Mouse (Mus musculus) cerebellum, adult 2 months (tissue): ENCODE measurements at regions not wholly inside any gene's neighbourhood (a gene's known extent, or its start where the extent isn't known, plus 50 kb on each side); places are given as distances from the start of the nearest gene placed in this dataset.

Experiments
- DNase-seq, 2 experiments: peaks; one replicate each; pipeline ENCODE4 v3.0.0; 2021
- H3K27ac ChIP-seq: fragments of 200-500 bp; 2 replicates; pipeline ENCODE4 v1.5.1; 2012; ENCODE audit warnings: low read length, control low read depth, inconsistent platforms; ENCODE audit not compliant: insufficient read depth
- H3K27me3 ChIP-seq: fragments of 200-500 bp; 2 replicates; pipeline ENCODE4 v1.6.1; 2012; ENCODE audit warnings: inconsistent platforms, mild to moderate bottlenecking, low read length, moderate library complexity; ENCODE audit not compliant: control insufficient read depth, insufficient read depth
- H3K4me1 ChIP-seq: fragments of 200-500 bp; 2 replicates; pipeline ENCODE4 v1.6.1; 2011; ENCODE audit warnings: low read length; ENCODE audit not compliant: control insufficient read depth, insufficient read depth
- H3K4me3 ChIP-seq: fragments of 200-500 bp; replicated peaks from 2 replicates; pipeline ENCODE3; 2011; ENCODE audit warnings: mild to moderate bottlenecking, low read depth, low read length, control low read depth; ENCODE audit not compliant: insufficient read depth
- CTCF ChIP-seq: fragments of 200-500 bp; IDR thresholded peaks from 2 replicates; pipeline ENCODE4 v1.5.1; 2011; ENCODE audit warnings: low read depth, mild to moderate bottlenecking, control low read depth, low read length, moderate library complexity, borderline replicate concordance; ENCODE audit not compliant: insufficient read depth
- POLR2A ChIP-seq: fragments of 200-500 bp; IDR thresholded peaks from 2 replicates; pipeline ENCODE4 v1.6.1; 2011; ENCODE audit warnings: low read length, control low read depth, borderline replicate concordance; ENCODE audit not compliant: insufficient read depth
- WGBS: fragments of 180-500 bp; shearing (Covaris S2); methylation state at CpG from one replicate; pipeline ENCODE4 v1.1.7; 2018; 5-methylcytosine and 5-hydroxymethylcytosine counted together

DNA sequence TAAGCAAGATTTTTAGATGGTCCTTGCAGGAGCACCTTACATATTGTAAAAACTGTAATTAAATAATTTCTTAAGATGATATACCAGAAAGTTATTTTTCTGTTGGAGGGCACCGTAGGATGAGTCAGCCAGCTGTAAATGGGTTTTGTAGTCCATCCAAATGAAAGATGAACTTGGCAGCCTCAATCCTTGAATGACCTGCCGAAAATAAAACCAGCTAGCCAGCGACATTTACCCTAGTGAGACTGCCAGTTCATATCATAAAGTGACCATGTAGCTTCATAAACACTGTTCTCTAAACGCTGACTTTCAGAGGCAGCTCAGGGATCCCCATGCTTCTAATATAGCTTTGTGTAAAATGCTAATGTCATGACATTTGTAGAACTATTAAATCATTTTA is 127.8 kb downstream of the Cavin4 start:
- DNase-seq, result no peak
- WGBS, result 36% methylated on average over 4 of the region's 4 CpGs
- Histone ChIP-seq H3K27ac (no peak overlapping the region), H3K27me3 (no peaks in the 10 kb centered on the region), H3K4me3 (no peak overlapping the region), H3K4me1 (no peaks in the 10 kb centered on the region)
- TF ChIP-seq POLR2A (no peak), CTCF (no peak)

- H3K27me3 ChIP-seq, result no peaks in the 10 kb centered on the region; the same call in 1 of the 2 replicates
- WGBS, result 31% methylated on average over 3 of the region's 3 CpGs
- TF ChIP-seq CTCF, result no peak
- no peak for TF ChIP-seq POLR2A
- DNase-seq, result peak; percentile 8 to 41
- H3K4me1 ChIP-seq, result no peaks in the 10 kb centered on the region
- no peak overlapping the region for H3K27ac ChIP-seq
- no peak overlapping the region for H3K4me3 ChIP-seq
Measured at GRCm38 (mm10) chr4:48803777-48804176, 140.5 kb downstream of the Cavin4 start.

DNA sequence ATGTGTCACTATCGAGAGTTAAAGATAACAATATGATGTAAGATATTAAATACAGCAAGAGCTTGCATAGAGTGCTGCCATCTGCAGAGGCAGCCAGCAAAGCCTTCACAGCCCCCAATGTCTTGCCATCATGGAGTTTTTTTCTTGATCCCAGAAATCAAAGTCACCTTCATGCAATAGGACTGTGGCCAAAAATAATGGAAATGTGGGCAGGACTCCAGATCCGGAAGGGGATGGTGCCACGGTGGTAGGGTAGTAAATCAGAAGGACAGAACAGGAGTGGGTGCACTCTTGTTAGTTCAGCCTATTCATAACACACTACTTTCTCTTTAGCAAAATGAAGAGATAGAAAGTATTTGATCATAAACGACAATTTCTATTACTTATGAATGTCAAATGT is 145.3 kb downstream of the Cavin4 start:
- WGBS, result 82% methylated on average over 4 of the region's 4 CpGs
- H3K4me3 ChIP-seq, result no peak overlapping the region

DNA sequence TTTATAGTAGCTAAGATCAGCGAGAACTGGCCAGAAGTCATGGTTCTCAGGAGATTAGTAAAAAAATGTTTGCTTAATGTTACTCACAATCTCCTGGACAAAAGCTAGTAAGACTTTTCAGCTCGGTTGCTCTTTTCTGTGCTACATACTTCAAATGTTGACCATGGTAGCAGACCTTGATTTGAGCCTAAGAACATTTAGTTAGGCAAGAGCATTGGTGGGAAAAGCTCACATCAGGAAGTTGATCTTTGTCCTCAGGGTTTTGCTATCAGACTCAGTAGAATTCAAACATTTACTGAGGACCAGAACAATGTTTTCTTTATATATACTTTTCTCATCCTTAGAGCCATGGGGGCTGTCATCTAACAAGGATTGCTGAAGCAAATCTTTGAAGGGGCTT is 170.4 kb downstream of the Cavin4 start:
- Histone ChIP-seq H3K4me1 (no peaks in the 10 kb centered on the region), H3K27me3 (no peaks in the 10 kb centered on the region), H3K27ac (no peak overlapping the region), H3K4me3 (no peak overlapping the region)
- DNase-seq, result no peak
- 90% methylated on average over 2 of the region's 2 CpGs for WGBS
- no peak for TF ChIP-seq POLR2A
- no peak for TF ChIP-seq CTCF

More for the DNA sequence above, 145.3 kb downstream of the Cavin4 start:
- TF ChIP-seq CTCF (no peak), POLR2A (no peak)
- Histone ChIP-seq H3K27me3 (no peaks in the 10 kb centered on the region; the same call in 1 of the 2 replicates), H3K4me1 (no peaks in the 10 kb centered on the region), H3K27ac (no peak overlapping the region)
- DNase-seq, result no peak

DNA sequence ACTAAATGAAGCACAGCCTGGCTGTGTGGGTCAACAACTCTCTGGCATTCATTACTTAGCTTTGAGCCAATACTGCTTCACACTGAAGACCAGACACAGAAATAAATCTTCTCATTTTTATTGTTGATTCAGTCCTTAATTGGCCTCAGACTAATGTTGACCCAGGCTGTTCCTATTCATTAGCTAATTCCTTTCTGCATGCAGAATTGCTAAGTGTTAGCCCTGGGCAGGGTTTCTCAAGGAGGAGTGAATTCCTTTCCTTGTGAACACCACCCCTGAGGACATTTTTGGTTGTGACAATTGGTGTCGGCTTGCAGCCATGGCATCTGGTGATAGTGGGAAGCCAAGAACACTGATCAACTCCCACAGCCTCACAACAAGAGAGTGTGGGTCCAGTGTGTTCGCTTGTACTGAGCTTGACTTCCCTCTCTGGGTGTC is 179.5 kb downstream of the Cavin4 start:
- Histone ChIP-seq H3K4me1 (peaks cover 3% of the 10 kb centered on the region; the same call in 1 of the 2 replicates), H3K27ac (no peak overlapping the region), H3K27me3 (no peaks in the 10 kb centered on the region; the same call in 1 of the 2 replicates), H3K4me3 (no peak overlapping the region)
- peak in 1 of 2 experiments; percentile 24 for DNase-seq
- TF ChIP-seq CTCF (no peak), POLR2A (no peak)
- 20% methylated on average over 2 of the region's 2 CpGs for WGBS

DNA sequence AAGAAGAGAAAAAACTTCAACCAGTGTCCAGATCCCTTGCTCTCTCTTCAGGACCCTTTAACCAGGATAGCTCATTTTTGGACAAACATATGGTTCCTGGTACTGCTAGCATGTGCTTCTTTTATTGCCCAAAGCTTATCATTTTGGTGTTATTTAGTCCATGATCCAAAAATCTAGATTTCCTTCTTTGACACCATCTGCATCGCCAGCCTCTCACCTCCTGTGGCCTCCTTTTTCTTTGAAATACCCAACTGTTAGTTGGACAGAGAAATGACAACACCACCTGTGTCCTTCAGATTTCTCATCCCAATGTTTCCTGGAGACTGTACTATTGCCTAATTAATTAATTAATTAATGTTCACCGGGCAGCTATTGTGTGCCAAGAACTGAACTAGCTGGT is 188.0 kb upstream of the Plppr1 start:
- peak; percentile 35 to 82 for DNase-seq
- Histone ChIP-seq H3K27me3 (no peaks in the 10 kb centered on the region), H3K27ac (no peak overlapping the region), H3K4me1 (no peaks in the 10 kb centered on the region), H3K4me3 (no peak overlapping the region)
- WGBS, result 11% methylated on average over 2 of the region's 2 CpGs
- TF ChIP-seq POLR2A, result no peak
- TF ChIP-seq CTCF, result no peak

DNA sequence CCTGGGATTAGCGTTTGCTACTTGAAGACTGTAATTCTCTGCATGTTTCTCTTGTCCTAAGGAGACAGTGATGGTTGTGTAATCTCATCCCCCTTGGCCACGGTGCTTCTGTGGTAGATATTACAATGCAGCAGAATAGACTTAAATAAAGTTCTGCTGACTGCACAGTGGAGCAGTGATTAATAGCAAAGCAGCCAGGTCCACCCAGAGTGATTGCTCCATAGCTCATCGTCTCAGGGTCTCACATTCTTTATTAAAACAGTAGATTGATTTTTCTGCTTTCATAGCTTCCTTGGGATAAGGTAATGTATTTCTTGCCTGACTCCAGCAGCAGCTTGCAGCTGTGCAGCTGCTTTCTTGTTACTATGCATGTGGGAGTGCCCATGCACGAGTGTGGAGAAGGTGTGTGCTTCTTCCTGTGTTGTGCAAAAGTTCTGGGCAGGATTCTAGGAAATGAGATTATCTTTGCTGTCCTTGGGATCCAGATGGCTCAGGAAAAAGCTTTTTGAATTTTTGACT is 169.9 kb upstream of the Plppr1 start:
- TF ChIP-seq CTCF, result no peak
- TF ChIP-seq POLR2A, result no peak
- WGBS, result 86% methylated on average over 4 of the region's 4 CpGs
- no peaks in the 10 kb centered on the region for H3K4me1 ChIP-seq
- no peak overlapping the region for H3K4me3 ChIP-seq
- H3K27ac ChIP-seq, result no peak overlapping the region
- DNase-seq, result no peak
- H3K27me3 ChIP-seq, result no peaks in the 10 kb centered on the region; the same call in 1 of the 2 replicates

GRCm38 (mm10) chr4:48904551-48904950 is 154.5 kb upstream of the Plppr1 start:
- Histone ChIP-seq H3K4me1 (no peaks in the 10 kb centered on the region), H3K4me3 (no peak overlapping the region), H3K27me3 (no peaks in the 10 kb centered on the region), H3K27ac (no peak overlapping the region)
- WGBS, result 80% methylated on average over 1 of the region's 1 CpGs
- no peak for DNase-seq
- TF ChIP-seq CTCF (no peak), POLR2A (no peak)
